Mouse (Mus musculus): Measurements from ENCODE around the gene Cdk1.
"Not testable (repeated sequence)": the region's sequence is repeated elsewhere in the genome, so short reads cannot be mapped to it uniquely, and the experiment has no call there.

Gene Cdk1

GRCm38 (mm10) chr10:69352212-69353085 lies at the start of gene Cdk1:
TSS of gene Cdk1 (minus strand) at chr10:69352938.
- DNase-seq (ENCODE audit: low read depth, low spot score), result peak; percentile 95

DNA sequence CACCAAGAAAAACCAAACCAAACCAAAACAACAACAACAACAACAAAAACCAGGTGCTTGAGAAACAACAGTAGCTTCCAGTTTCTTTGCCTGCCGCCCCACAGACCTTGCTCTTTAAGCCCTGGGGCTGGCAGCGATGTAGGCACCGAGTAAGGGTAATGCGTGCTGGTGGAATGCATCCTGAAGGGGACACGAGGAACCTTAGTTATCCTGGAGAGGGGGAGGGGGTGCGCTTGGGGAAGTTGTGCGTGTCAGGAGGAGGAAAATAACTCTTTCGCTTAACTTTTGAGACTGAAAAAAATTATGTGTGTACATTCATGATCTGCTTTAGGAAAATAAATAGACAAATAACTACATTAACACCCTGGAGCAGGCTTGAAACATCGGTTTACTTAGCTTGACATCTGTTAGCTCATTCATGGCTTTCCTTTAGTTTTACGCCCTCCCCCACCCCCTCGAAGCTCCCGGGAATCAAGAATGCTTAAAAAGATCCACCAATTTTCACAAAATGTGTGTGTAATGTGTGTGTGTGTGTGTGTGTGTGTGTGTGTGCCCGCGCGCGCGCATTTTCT lies 47.2 kb upstream of the Cdk1 start:
- DNase-seq (ENCODE audit: low read depth, low spot score), result no peak

GRCm38 (mm10) chr10:69398763-69399590 lies 46.2 kb upstream of the Cdk1 start, which contains the start of gene Ank3:
TSS of gene Ank3 (plus strand) at chr10:69398773.
- no peak for DNase-seq (ENCODE audit: low read depth, low spot score)

GRCm38 (mm10) chr10:69398197-69398762 lies 45.5 kb upstream of the Cdk1 start:
- DNase-seq (ENCODE audit: low read depth, low spot score), result no peak

GRCm38 (mm10) chr10:69389511-69389910 lies 36.8 kb upstream of the Cdk1 start:
- DNase-seq (ENCODE audit: low read depth, low spot score), result no peak

DNA sequence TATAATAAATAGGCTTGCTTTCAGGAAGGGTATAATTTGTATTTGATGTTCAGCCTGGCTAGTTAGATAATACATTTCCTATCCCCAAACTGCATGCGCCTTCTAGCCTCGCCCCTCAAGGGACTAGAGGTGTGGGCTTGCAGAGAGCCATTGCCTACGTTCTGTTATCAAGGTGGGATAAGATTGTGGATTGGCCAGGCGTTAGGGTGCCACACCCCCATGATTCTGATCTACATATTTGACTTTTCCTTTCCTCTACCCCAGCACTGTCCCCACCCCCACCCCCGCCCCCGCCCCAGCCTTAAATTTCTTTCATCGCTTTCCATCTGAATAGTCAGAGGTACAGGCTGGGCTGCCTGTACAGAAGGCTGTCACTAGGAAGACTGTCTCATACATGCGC lies 34.0 kb upstream of the Cdk1 start:
- no peak for DNase-seq (ENCODE audit: low read depth, low spot score)

DNA sequence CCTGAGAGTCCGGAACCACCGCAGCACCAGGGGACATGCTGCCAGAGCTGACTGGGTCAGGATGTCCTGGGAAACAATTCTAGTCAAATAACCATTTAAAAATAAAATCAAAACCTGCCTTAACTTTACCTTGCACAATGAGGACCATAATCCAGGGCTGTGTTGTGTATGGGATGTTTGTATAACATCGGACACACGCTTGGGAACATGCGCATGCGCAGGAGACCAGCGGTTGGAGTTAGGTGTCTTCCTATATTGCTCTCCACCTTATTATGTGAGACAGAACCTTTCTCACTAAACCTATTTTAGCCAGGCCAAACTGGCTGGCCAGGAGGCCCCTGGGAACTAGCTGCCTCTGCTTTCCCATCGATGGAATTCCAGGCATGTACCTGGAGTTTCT lies 32.4 kb upstream of the Cdk1 start:
- DNase-seq (ENCODE audit: low read depth, low spot score), result no peak

DNA sequence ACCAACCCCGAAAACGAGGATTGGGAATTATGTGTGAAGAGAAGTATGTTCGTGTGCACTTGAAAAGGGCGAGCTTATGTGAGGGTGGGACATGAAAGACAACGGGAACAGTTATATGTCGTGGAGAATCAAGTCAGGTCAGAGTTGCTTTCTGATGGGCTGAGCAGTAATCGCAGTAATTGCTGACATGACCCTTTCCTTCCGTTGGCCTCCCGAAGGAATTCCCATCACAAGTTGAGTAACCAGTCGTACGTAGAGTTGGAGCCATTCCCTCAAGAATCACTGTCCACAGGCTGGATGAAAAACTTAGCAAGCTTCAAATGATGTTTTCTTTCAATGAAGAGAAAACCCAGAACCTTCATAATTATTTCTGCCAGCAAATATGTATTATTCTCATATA lies 31.9 kb upstream of the Cdk1 start:
- no peak for DNase-seq (ENCODE audit: low read depth, low spot score)

- DNase-seq (ENCODE audit: low read depth, low spot score), result no peak
These were observed 30.4 kb upstream of the Cdk1 start for GRCm38 (mm10) chr10:69383186-69383585.

DNA sequence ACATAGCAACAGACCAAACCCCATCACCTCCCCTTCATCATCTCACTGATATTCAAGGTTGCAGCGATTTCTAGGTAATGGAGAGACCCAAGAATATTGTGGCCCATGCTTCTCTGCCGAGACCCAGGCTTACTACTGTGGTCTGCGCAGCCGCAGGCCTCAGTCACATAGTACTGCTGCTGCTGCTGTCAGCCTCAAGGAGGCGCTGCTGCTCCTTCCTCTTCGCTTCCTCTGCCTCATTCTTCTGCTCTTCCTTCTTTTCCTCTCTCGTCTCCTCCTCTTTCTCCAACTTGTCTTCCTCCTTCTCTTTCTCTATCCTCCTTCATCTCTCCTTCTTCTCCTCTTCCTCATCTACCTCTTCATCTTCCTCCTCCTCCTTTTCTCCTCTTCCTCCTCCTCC lies 22.4 kb upstream of the Cdk1 start:
- DNase-seq (ENCODE audit: low read depth, low spot score), result no peak

- DNase-seq (ENCODE audit: low read depth, low spot score), result no peak
These were observed 21.2 kb upstream of the Cdk1 start for GRCm38 (mm10) chr10:69373796-69374550.

GRCm38 (mm10) chr10:69372061-69372460 lies 19.3 kb upstream of the Cdk1 start:
- DNase-seq (ENCODE audit: low read depth, low spot score), result no peak

DNA sequence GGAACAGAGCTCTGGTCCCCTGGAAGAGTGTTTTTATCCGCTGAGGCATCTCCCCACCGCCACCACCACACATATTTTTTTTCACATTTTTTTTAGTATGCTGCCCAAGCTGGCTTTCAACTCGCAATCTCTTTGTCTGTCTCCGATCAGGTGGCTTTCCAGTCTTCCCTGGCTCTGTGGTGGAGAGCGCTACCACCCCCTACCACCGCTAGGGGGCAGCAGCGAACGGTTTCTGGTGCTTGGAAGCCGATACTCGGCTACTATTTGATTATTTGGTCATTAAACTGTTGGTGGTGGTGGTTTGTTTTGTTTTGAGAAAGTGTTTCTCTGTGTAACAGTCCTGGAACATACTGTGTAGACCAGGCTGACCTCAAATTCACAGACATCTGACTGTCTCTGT lies 18.7 kb upstream of the Cdk1 start:
- no peak for DNase-seq (ENCODE audit: low read depth, low spot score)

DNA sequence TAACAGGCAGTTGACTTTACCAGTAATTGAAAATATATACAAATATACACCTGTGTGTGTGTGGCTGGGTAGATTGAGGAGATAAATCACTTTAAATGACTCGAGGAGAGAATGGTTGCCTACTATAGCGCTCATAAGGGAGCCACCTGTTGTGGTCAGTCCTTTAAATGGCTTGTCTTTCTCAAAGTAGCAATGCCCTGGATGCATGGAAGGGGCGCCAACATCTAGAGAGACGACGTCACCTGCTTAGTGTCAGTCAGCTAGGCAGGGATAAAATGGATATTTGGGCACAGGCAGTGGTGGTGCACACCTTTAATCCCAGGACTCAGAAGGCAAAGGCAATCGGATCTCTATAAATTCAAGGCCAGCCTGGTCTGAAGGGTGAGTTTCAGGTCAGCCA lies 16.6 kb upstream of the Cdk1 start:
- no peak for DNase-seq (ENCODE audit: low read depth, low spot score)

DNA sequence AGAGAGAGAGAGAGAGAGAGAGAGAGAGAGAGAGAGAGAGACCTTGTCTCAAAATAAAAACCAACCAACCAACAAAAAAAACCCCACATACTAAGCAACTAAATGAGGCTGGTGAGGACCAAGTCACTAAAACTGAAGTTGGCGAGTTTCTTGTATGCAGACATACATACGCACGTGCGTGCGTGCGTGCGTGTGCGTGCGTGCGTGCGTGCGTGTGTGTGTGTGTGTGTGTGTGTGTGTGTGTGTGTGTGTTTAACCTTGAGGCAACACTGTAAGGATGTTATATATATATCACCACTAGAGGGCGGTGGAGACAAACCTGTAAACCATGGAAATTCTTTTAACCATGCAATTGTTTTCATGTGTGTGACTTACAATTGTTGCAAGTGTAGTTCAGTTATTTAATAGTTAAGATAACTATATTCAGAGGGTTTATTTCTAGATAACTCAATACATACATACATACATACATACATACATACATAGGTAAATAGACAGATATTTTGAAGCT lies 14.2 kb upstream of the Cdk1 start:
- DNase-seq (ENCODE audit: low read depth, low spot score), result no peak

- no peak for DNase-seq (ENCODE audit: low read depth, low spot score)
These were observed 13.5 kb upstream of the Cdk1 start for GRCm38 (mm10) chr10:69366208-69366607.

DNA sequence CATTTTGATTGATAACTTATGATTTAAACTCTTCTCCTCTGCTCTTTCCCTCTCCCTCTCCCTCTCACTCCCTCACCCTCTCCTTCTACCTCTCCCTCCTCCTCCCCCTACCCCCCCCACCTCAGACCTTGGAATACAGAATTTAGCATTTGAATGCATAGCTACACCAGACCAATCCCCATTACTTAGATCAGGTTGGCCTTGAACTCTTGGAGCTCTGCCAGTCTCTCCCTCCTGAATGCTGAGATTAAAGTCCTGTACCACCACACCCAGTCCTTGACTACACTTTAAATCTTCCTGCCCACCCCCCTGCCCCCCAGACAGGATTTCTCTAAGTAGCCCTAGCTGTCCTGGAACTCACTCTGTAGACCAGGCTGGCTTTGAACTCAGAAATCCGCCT lies 6.9 kb upstream of the Cdk1 start:
- DNase-seq (ENCODE audit: low read depth, low spot score), result no peak

DNA sequence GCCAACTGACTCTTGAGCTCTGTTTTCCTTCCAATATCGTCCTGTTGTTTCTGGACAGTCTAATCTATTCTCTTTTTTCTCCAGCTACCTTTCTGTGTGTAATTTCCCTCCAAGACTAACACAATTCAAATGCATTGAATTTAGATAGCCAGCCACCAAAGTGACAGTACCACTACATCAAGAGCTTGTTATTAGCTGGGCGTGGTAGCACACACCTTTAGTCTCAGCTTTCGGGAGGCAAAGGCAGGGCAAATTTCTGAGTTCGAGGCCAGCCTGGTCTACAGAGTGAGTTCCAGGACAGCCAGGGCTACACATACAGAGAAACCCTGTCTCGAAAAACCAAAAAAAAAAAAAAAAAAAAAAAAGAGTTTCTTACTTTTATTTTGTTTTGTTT lies 345 bp upstream of the Cdk1 start:
- not testable (repeated sequence) for DNase-seq (ENCODE audit: low read depth, low spot score)

DNA sequence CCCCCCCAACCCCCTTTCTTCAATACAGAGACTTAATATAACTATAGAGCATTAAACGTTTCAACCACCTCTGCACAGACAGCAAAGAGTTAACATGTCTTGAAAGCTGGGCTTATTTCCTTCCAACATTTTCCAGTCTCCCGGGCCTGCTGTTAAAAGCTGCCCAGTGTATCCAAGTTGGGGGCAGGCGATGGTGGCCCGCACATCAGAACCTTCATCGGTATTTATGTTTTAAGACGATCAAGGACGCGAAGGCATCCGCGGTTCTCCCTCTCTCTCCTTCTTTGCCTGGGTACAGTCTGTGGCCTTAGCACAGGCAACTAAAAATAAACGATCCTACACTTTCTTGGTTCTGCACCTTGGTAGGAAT lies 911 bp downstream of the Cdk1 start:
- no peak for DNase-seq (ENCODE audit: low read depth, low spot score)

GRCm38 (mm10) chr10:69351071-69351841 lies 1.5 kb downstream of the Cdk1 start:
- DNase-seq (ENCODE audit: low read depth, low spot score), result no peak
